Mouse (Mus musculus) embryonic fibroblast, embryonic 13.5 days (primary cell): ENCODE measurements at regions not wholly inside any gene's neighbourhood (a gene's known extent, or its start where the extent isn't known, plus 50 kb on each side); places are given as distances from the start of the nearest gene placed in this dataset.

Experiments
- CTCF ChIP-seq: IDR thresholded peaks from 2 replicates; pipeline ENCODE4 v1.5.1; 2011; ENCODE audit warnings: mild to moderate bottlenecking, control low read depth, low read length, moderate library complexity, borderline replicate concordance; ENCODE audit not compliant: insufficient read depth
- POLR2A ChIP-seq: IDR thresholded peaks from 2 replicates; pipeline ENCODE4 v1.6.1; 2011; ENCODE audit warnings: low read depth, mild to moderate bottlenecking, control low read depth, low read length, moderate library complexity

- TF ChIP-seq POLR2A = no peak
- no peak for TF ChIP-seq CTCF
Measured at GRCm38 (mm10) chr13:83266591-83266990, 237.2 kb upstream of the Mef2c start.
